Mouse (Mus musculus): ENCODE data around the gene Pfdn2. TPM values are rescaled to one million over a fixed set of nuclear protein-coding genes. Genes with fewer than 3 reads are reported as not detected.

The Pfdn2 gene
- polyA plus RNA-seq, 1 experiment from 2014 or later, result 42.2 TPM

GRCm38 (mm10) chr1:171356814-171357213 lies 11.3 kb downstream of the Pfdn2 start:
- no peak overlapping the region for H3K4me3 ChIP-seq (ENCODE audit: control insufficient read depth in 1 of 2, insufficient read depth in 1 of 2, low read depth in 1 of 2, low read length in 2 of 2)
- H3K4me1 ChIP-seq (ENCODE audit: control insufficient read depth in 2 of 2, insufficient read depth in 2 of 2, low read length in 2 of 2), result peaks cover 0 to 3% of the 10 kb centered on the region in 2 experiments; a peak in 2 of 4 replicates
- WGBS, result 87% methylated on average over 2 of the region's 2 CpGs
- H3K9ac ChIP-seq (ENCODE audit: low read length), result no peak overlapping the region
- ATAC-seq (ENCODE audit: insufficient number of reproducible peaks, insufficient read depth, low FRiP score, low read depth), result no peak
- no peak overlapping the region for H3K4me2 ChIP-seq (ENCODE audit: low read length)
- no peak overlapping the region for H3K27ac ChIP-seq (replicated peaks in 1 of 2; ENCODE audit: control insufficient read depth in 1 of 2, insufficient read depth in 1 of 2, low read depth in 2 of 2, low read length in 2 of 2)
- H3K27me3 ChIP-seq (ENCODE audit: control insufficient read depth, insufficient read depth, low read length), result no peaks in the 10 kb centered on the region
- peaks cover 27% of the 10 kb centered on the region for H3K36me3 ChIP-seq (ENCODE audit: control insufficient read depth, insufficient read depth, low read length)
- H3K9me3 ChIP-seq (ENCODE audit: control insufficient read depth, low read length), result peaks cover 3% of the 10 kb centered on the region

GRCm38 (mm10) chr1:171358421-171358820 lies 13.0 kb downstream of the Pfdn2 start:
- Histone ChIP-seq H3K4me3 (ENCODE audit: control insufficient read depth in 1 of 2, insufficient read depth in 1 of 2, low read depth in 1 of 2, low read length in 2 of 2) (no peak overlapping the region), H3K27me3 (ENCODE audit: control insufficient read depth, insufficient read depth, low read length) (no peaks in the 10 kb centered on the region), H3K4me1 (ENCODE audit: control insufficient read depth in 2 of 2, insufficient read depth in 2 of 2, low read length in 2 of 2) (peaks cover 0 to 3% of the 10 kb centered on the region in 2 experiments; a peak in 2 of 4 replicates), H3K9me3 (ENCODE audit: control insufficient read depth, low read length) (peaks cover 3% of the 10 kb centered on the region), H3K27ac (replicated peaks in 1 of 2; ENCODE audit: control insufficient read depth in 1 of 2, insufficient read depth in 1 of 2, low read depth in 2 of 2, low read length in 2 of 2) (no peak overlapping the region), H3K36me3 (ENCODE audit: control insufficient read depth, insufficient read depth, low read length) (peaks cover 27% of the 10 kb centered on the region), H3K9ac (ENCODE audit: low read length) (no peak overlapping the region), H3K4me2 (ENCODE audit: low read length) (no peak overlapping the region)
- WGBS, result 77% methylated on average over 4 of the region's 4 CpGs
- no peak for ATAC-seq (ENCODE audit: insufficient number of reproducible peaks, insufficient read depth, low FRiP score, low read depth)

GRCm38 (mm10) chr1:171360253-171360652 lies 14.8 kb downstream of the Pfdn2 start:
- H3K4me1 ChIP-seq (ENCODE audit: control insufficient read depth in 2 of 2, insufficient read depth in 2 of 2, low read length in 2 of 2), result peaks cover 0 to 3% of the 10 kb centered on the region in 2 experiments; a peak in 2 of 4 replicates
- H3K4me2 ChIP-seq (ENCODE audit: low read length), result peak overlapping the region; percentile 66
- H3K36me3 ChIP-seq (ENCODE audit: control insufficient read depth, insufficient read depth, low read length), result peaks cover 27% of the 10 kb centered on the region
- H3K27ac ChIP-seq (replicated peaks in 1 of 2; ENCODE audit: control insufficient read depth in 1 of 2, insufficient read depth in 1 of 2, low read depth in 2 of 2, low read length in 2 of 2), result no peak overlapping the region
- H3K4me3 ChIP-seq (ENCODE audit: control insufficient read depth in 1 of 2, insufficient read depth in 1 of 2, low read depth in 1 of 2, low read length in 2 of 2), result peak overlapping the region; percentile 45 to 52
- no peaks in the 10 kb centered on the region for H3K27me3 ChIP-seq (ENCODE audit: control insufficient read depth, insufficient read depth, low read length)
- peak overlapping the region; percentile 65 for H3K9ac ChIP-seq (ENCODE audit: low read length)
- H3K9me3 ChIP-seq (ENCODE audit: control insufficient read depth, low read length), result peaks cover 3% of the 10 kb centered on the region
- ATAC-seq (ENCODE audit: insufficient number of reproducible peaks, insufficient read depth, low FRiP score, low read depth), result peak; percentile 25; the same call in 1 of the 2 replicates
- WGBS, result 10% methylated on average over 26 of the region's 26 CpGs

GRCm38 (mm10) chr1:171360656-171361055 lies 15.2 kb downstream of the Pfdn2 start, which contains the start of gene Klhdc9:
Klhdc9 (minus strand) TSS chr1:171360798.
- peak; percentile 83 for ATAC-seq (ENCODE audit: insufficient number of reproducible peaks, insufficient read depth, low FRiP score, low read depth)
- Histone ChIP-seq H3K9me3 (ENCODE audit: control insufficient read depth, low read length) (peaks cover 3% of the 10 kb centered on the region), H3K4me3 (ENCODE audit: control insufficient read depth in 1 of 2, insufficient read depth in 1 of 2, low read depth in 1 of 2, low read length in 2 of 2) (peak within 1 kb of the TSS; percentile 45 to 52), H3K4me1 (ENCODE audit: control insufficient read depth in 2 of 2, insufficient read depth in 2 of 2, low read length in 2 of 2) (peaks cover 0 to 3% of the 10 kb centered on the region in 2 experiments; a peak in 2 of 4 replicates), H3K36me3 (ENCODE audit: control insufficient read depth, insufficient read depth, low read length) (peaks cover 27% of the 10 kb centered on the region), H3K4me2 (ENCODE audit: low read length) (peak within 1 kb of the TSS; percentile 66), H3K27me3 (ENCODE audit: control insufficient read depth, insufficient read depth, low read length) (no peaks in the 10 kb centered on the region), H3K9ac (ENCODE audit: low read length) (peak within 1 kb of the TSS; percentile 65), H3K27ac (replicated peaks in 1 of 2; ENCODE audit: control insufficient read depth in 1 of 2, insufficient read depth in 1 of 2, low read depth in 2 of 2, low read length in 2 of 2) (peak within 1 kb of the TSS in 1 of 2 experiments; percentile 63; a peak in 2 of 4 replicates)
- WGBS, result 2% methylated on average over 21 of the region's 21 CpGs

DNA sequence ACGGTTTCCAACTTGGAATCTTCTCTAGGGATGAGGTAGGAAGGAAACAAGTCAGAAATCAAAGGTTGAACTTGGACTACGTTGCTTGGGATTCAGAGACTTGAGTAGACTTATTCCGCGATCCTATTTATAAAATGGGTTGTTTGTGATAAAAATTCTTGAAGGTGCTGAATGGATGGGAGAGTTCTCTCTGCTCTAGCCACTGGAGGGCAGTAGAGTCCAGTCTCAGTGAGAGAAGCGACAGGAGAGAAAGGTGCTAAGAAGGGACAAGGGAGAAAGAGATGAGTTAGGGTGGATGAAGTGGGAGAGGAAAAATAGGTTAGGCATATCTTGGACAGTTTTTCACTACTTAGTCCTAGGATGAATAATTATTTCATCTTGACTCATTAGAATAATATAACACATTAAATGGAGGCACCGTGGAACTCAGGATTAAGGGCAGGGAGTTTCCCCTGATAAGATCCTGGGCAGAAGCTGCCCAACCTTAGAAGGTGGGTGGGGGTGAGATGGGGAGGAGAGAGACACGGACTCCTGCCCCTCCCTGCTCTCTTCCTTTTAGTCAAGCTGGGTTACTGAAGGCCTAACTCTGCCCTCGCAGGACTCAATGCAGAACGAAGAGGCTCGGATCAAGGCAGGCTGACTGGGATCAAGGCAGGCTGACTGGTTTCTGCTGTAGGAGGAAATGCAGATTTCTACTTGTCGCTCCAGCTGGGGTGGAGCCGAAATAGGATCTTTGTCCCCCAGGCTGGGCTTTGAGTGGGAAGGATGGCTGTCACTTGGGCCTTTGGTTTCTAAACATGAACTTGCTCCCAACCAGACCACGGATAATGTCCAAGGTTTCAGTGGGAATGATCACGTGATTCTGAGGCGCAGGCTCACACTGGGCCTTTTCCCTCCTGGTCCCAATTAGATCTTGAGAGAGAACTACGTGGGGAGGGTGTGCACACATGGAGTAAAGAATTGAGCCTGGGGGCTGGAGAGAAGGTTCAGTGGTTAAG lies 15.9 kb downstream of the Pfdn2 start:
- Histone ChIP-seq H3K4me2 (ENCODE audit: low read length) (peak overlapping the region; percentile 66), H3K9me3 (ENCODE audit: control insufficient read depth, low read length) (peaks cover 3% of the 10 kb centered on the region), H3K9ac (ENCODE audit: low read length) (peak overlapping the region; percentile 65), H3K4me3 (ENCODE audit: control insufficient read depth in 1 of 2, insufficient read depth in 1 of 2, low read depth in 1 of 2, low read length in 2 of 2) (peak overlapping the region; percentile 45 to 52), H3K27me3 (ENCODE audit: control insufficient read depth, insufficient read depth, low read length) (no peaks in the 10 kb centered on the region), H3K36me3 (ENCODE audit: control insufficient read depth, insufficient read depth, low read length) (peaks cover 26% of the 10 kb centered on the region), H3K4me1 (ENCODE audit: control insufficient read depth in 2 of 2, insufficient read depth in 2 of 2, low read length in 2 of 2) (peaks cover 0 to 3% of the 10 kb centered on the region in 2 experiments; a peak in 2 of 4 replicates), H3K27ac (replicated peaks in 1 of 2; ENCODE audit: control insufficient read depth in 1 of 2, insufficient read depth in 1 of 2, low read depth in 2 of 2, low read length in 2 of 2) (peak overlapping the region in 1 of 2 experiments; percentile 63; a peak in 2 of 4 replicates)
- ATAC-seq (ENCODE audit: insufficient number of reproducible peaks, insufficient read depth, low FRiP score, low read depth), result no peak
- WGBS, result 23% methylated on average over 16 of the region's 16 CpGs

- no peaks in the 10 kb centered on the region for H3K4me1 ChIP-seq (ENCODE audit: control insufficient read depth in 2 of 2, insufficient read depth in 2 of 2, low read length in 2 of 2)
- WGBS, result 65% methylated on average over 7 of the region's 7 CpGs
- no peaks in the 10 kb centered on the region for H3K36me3 ChIP-seq (ENCODE audit: control insufficient read depth, insufficient read depth, low read length)
- no peak for ATAC-seq (ENCODE audit: insufficient number of reproducible peaks, insufficient read depth, low FRiP score, low read depth)
- H3K27ac ChIP-seq (replicated peaks in 1 of 2; ENCODE audit: control insufficient read depth in 1 of 2, insufficient read depth in 1 of 2, low read depth in 2 of 2, low read length in 2 of 2), result no peak overlapping the region
- H3K9ac ChIP-seq (ENCODE audit: low read length), result no peak overlapping the region
- H3K27me3 ChIP-seq (ENCODE audit: control insufficient read depth, insufficient read depth, low read length), result 0 out of 2 replicates have a peak, but pooled peaks cover 3% of the 10 kb centered on the region
- H3K4me2 ChIP-seq (ENCODE audit: low read length), result no peak overlapping the region
- H3K4me3 ChIP-seq (ENCODE audit: control insufficient read depth in 1 of 2, insufficient read depth in 1 of 2, low read depth in 1 of 2, low read length in 2 of 2), result no peak overlapping the region
- no peaks in the 10 kb centered on the region for H3K9me3 ChIP-seq (ENCODE audit: control insufficient read depth, low read length)
These were observed 20.5 kb downstream of the Pfdn2 start for GRCm38 (mm10) chr1:171365934-171366333.

- 40% methylated on average over 20 of the region's 20 CpGs for WGBS
- no peak for ATAC-seq (ENCODE audit: insufficient number of reproducible peaks, insufficient read depth, low FRiP score, low read depth)
- H3K27ac ChIP-seq (replicated peaks in 1 of 2; ENCODE audit: control insufficient read depth in 1 of 2, insufficient read depth in 1 of 2, low read depth in 2 of 2, low read length in 2 of 2), result no peak within 1 kb of the TSS
These were observed 24.5 kb downstream of the Pfdn2 start, which contains the start of gene Nectin4 for GRCm38 (mm10) chr1:171369845-171370556. Nectin4 (plus strand) TSS chr1:171370099.

More at GRCm38 (mm10) chr1:171369845-171370556, 24.5 kb downstream of the Pfdn2 start, which contains the start of gene Nectin4:
- Histone ChIP-seq H3K4me3 (ENCODE audit: control insufficient read depth in 1 of 2, insufficient read depth in 1 of 2, low read depth in 1 of 2, low read length in 2 of 2) (no peak within 1 kb of the TSS), H3K9ac (ENCODE audit: low read length) (no peak within 1 kb of the TSS), H3K36me3 (ENCODE audit: control insufficient read depth, insufficient read depth, low read length) (no peaks in the 10 kb centered on the region), H3K4me2 (ENCODE audit: low read length) (no peak within 1 kb of the TSS), H3K4me1 (ENCODE audit: control insufficient read depth in 2 of 2, insufficient read depth in 2 of 2, low read length in 2 of 2) (peaks cover 0 to 2% of the 10 kb centered on the region in 2 experiments; a peak in 1 of 4 replicates), H3K9me3 (ENCODE audit: control insufficient read depth, low read length) (no peaks in the 10 kb centered on the region), H3K27me3 (ENCODE audit: control insufficient read depth, insufficient read depth, low read length) (peaks cover 9% of the 10 kb centered on the region; the same call in 1 of the 2 replicates)
